Mouse (Mus musculus) erythroblast, embryonic 14.5 days (primary cell): ENCODE data around the gene Krt36. TPM values are rescaled to one million over a fixed set of nuclear protein-coding genes. Genes with fewer than 3 reads are reported as not detected.

ENCODE experiments used
- H3K27me3 ChIP-seq: 2 replicates; pipeline ENCODE4 v1.6.1; 2012; ENCODE audit warnings: inconsistent platforms; ENCODE audit not compliant: control insufficient read depth
- H3K36me3 ChIP-seq: 2 replicates; pipeline ENCODE4 v1.6.1; 2012; ENCODE audit warnings: mild to moderate bottlenecking, inconsistent platforms; ENCODE audit not compliant: control insufficient read depth
- H3K4me1 ChIP-seq: 2 replicates; pipeline ENCODE4 v1.6.1; 2012; ENCODE audit warnings: inconsistent platforms; ENCODE audit not compliant: control insufficient read depth
- H3K4me3 ChIP-seq: replicated peaks from 2 replicates; pipeline ENCODE3; 2012; ENCODE audit warnings: moderate library complexity, mild to moderate bottlenecking, inconsistent platforms
- H3K9me3 ChIP-seq: 2 replicates; pipeline ENCODE4 v1.6.1; 2012; ENCODE audit warnings: low read length, inconsistent platforms, mixed read lengths; ENCODE audit not compliant: control insufficient read depth
- GATA1 ChIP-seq: IDR thresholded peaks from 2 replicates; pipeline ENCODE4 v1.6.1; 2012; ENCODE audit warnings: low read length, inconsistent platforms, mixed read lengths
- TAL1 ChIP-seq: IDR thresholded peaks from 3 replicates; pipeline ENCODE4 v1.6.1; 2012; ENCODE audit warnings: low read length, inconsistent platforms, mixed read lengths
- polyA plus RNA-seq: library from polyadenylated mRNA; stranded (reverse); fragments of >175 nt; gene quantifications from 2 replicates; pipeline ENCODE4 v1.2.3, GENCODE M21; 2012

Gene Krt36
- not detected in 2 replicates for polyA plus RNA-seq

DNA sequence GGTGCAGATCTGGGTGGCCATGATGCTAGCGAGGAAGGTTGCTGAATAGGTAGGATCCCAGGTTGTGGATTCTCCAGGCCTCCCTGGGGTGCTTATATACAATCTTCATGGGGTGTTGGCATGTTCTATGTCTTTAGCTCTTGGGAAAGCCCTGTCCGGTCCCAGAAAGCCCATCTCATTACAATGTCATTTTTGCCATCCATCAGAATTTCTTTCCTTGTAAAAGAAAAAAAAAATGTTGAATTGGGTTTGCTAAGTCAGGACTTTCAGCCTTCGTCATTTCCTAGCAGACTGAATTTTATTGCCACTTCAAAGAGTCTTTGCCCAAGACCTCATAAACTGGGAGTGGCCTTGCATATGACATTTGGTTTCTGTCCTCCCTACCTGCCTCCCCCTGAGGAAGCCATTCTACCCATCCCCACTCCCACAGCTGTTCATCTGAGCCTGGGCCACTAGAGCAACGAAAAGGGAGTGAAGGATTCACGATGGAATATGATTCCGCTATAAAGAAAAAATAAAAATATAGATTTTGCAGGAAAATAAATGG lies at the start of gene Krt36:
Gene Krt36, minus strand, starts transcription at position 51 of the 547 bp plus-strand sequence.
- TF ChIP-seq TAL1 (no peak), GATA1 (no peak)
- H3K36me3 ChIP-seq: no peaks in the 10 kb centered on the region
- H3K4me3 ChIP-seq: no peak within 1 kb of the TSS
- no peaks in the 10 kb centered on the region for H3K27me3 ChIP-seq
- H3K9me3 ChIP-seq: no peaks in the 10 kb centered on the region
- no peaks in the 10 kb centered on the region for H3K4me1 ChIP-seq

DNA sequence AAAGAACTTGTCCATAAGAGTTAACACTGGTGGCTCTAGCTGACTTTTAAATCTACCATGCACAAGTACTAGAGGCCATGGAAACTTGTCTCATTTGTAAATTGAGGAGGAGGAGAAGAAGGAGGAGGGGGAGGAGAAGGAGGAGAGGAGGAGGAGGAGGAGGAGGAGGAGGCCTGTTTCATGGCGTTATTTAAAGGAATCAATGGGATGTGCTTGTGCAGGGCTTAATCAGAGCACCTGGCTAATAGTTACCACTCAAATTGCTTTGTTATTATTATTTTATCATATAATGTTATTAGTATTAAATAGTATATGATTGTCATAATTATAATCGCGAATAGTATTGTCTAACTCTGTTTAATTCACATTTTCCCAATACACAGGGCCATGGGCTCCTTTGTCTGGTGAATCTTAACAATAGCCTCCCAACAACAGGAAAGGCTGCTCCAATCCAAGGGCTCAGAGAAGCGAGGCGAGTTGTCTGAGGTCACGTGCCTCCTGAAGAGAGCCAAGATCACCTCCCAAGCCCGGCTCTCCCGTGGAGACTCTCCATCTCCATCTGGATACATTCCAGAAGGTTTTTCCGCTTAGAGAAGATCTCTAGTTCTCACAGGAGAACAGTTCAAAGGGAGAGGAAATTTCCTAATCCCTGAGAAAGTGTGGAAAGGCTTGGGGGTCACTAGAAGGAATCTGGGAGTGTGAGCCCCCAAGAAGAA lies 43.3 kb upstream of the Krt36 start, which contains the start of gene Krt19:
Gene Krt19, minus strand, starts transcription at position 51 of the 716 bp plus-strand sequence.
- TF ChIP-seq TAL1: no peak
- no peak for TF ChIP-seq GATA1
- no peaks in the 10 kb centered on the region for H3K9me3 ChIP-seq
- H3K27me3 ChIP-seq: peaks cover 26% of the 10 kb centered on the region
- H3K4me1 ChIP-seq: no peaks in the 10 kb centered on the region
- H3K36me3 ChIP-seq: no peaks in the 10 kb centered on the region
- no peak within 1 kb of the TSS for H3K4me3 ChIP-seq

DNA sequence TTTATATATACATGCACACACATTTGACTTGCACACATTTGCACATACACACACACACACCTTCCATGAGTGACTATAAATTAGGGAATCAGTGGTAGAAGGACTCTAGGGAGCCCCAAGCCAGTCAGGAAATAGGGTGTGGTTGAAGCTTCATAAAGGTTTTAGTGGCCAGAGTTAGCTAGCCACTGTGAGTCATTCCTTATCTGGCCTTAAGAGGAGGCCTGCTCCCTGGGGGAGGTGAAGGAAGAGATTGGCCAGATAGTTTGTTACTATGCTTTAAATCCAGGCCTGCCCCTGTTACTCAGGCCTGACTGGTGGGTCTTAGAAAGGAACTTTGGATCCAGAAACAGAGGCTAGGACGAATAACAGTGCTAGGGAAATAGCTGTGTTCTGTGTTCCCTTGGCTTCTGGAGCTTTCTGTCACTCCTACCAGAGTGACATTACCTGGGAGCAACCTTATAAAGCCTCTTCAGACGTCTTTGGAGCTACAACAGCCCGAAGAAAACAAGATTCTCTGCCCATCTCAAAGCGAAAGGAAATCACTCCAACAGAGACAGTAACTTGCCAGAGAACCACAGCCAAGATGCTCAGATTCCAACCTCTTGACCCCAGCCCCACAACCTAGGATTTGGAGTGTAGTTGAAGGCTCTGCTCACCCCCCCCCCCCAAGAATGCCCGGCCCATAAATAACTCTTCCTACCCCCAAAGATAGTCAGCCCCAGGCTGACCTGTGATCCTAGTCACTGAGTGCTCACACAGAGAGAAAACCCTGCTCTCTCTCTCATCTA lies 42.3 kb upstream of the Krt36 start:
- TF ChIP-seq TAL1 (no peak), GATA1 (no peak)

DNA sequence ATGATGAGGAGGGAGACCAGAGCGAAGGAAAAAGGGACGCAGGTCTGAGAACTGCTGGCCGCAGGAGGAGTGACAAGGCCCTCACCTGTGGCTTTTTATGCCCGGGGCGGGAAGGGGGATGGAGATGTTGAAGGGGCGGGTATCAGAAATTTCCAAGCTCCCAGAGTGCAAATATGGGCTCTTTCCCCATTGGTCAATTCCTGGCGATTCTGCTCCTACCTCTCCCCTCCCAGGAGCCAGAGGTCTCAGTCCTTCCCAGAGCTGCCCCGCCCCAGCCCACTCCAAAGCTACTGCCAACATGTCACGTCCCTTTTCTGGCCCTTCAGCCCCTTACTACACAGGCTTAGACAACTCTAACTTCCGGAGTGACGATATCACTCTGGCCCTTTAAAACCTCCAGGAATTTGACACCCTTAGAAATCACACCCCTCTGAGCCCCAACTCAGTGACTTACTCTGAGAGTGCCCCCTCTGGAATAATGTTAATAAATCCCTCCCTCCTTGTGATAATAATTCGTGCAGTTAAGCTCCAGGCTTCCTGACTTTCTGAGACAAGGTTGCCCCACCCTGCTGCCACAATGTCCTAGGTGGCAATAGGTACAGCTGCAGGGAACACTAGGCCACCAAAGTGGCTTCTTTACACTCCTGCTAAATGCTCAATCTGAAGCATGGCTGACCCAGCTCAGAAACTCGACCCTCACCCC lies 40.6 kb upstream of the Krt36 start:
- no peaks in the 10 kb centered on the region for H3K4me1 ChIP-seq
- peaks cover 26% of the 10 kb centered on the region for H3K27me3 ChIP-seq
- TF ChIP-seq GATA1 (no peak), TAL1 (no peak)
- no peaks in the 10 kb centered on the region for H3K9me3 ChIP-seq
- H3K4me3 ChIP-seq: no peak overlapping the region
- no peaks in the 10 kb centered on the region for H3K36me3 ChIP-seq

More for the DNA sequence above, 42.3 kb upstream of the Krt36 start:
- no peaks in the 10 kb centered on the region for H3K9me3 ChIP-seq
- H3K4me1 ChIP-seq: no peaks in the 10 kb centered on the region
- no peaks in the 10 kb centered on the region for H3K36me3 ChIP-seq
- peaks cover 26% of the 10 kb centered on the region for H3K27me3 ChIP-seq
- H3K4me3 ChIP-seq: no peak overlapping the region

DNA sequence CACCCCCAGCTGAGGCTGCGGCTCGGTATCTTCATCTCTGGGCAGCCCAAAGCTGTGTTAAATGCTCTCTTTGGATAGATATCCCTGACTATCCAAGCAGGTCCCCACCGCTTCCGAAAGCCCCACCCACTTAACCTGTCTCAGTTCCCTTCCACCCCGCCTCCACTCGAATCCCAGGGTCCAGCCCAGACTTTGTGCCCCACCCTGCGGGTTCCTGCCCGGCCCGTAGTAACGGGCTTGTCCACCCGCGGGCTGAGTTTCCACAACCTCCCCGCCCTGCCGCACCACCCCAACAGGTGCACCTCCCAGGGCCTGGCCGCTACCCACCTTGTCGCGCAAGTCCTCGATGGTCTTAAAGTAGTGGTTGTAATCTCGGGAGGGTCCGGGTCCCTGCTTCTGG lies 39.7 kb upstream of the Krt36 start:
- TF ChIP-seq TAL1 (no peak), GATA1 (no peak)
- Histone ChIP-seq H3K4me3 (no peak overlapping the region), H3K4me1 (no peaks in the 10 kb centered on the region), H3K9me3 (no peaks in the 10 kb centered on the region), H3K36me3 (no peaks in the 10 kb centered on the region), H3K27me3 (peaks cover 26% of the 10 kb centered on the region)

DNA sequence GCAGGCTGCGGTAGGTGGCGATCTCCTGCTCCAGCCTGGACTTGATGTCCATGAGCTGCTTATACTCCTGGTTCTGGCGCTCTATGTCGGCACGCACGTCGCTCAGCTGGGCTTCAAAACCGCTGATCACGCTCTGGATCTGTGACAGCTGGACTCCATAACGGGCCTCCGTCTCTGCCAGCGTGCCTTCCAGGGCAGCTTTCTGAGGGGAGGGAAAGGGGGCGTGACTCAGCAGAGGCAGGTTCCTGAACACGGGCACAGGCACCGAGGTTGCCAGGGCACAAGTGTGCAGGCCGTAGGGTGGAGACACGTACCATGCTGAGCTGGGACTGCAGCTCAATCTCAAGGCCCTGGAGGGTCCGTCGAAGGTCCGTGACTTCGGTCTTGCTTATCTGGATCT lies 35.5 kb upstream of the Krt36 start:
- H3K4me1 ChIP-seq: no peaks in the 10 kb centered on the region
- H3K9me3 ChIP-seq: no peaks in the 10 kb centered on the region
- no peak for TF ChIP-seq TAL1
- no peak for TF ChIP-seq GATA1
- no peak overlapping the region for H3K4me3 ChIP-seq
- no peaks in the 10 kb centered on the region for H3K36me3 ChIP-seq
- H3K27me3 ChIP-seq: peaks cover 17% of the 10 kb centered on the region

DNA sequence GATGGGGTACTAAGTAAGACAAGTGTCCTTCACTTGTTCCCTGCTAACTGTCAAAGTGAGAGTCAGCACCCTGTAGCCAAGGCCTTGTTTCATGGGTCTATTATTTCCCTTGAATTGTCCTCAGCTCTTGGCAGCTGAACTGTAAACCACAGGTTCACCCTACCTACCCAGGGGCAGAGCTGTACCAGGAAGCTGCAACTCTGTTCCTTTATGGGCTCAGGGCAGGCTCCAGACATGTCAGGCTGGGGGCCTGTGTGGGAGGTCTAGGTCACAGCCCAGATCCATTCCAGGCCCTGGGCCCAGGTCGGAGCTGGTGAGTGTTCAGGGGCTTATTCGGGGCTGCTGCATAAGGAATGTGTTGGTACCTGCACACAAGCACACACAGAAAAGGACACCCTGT lies 34.0 kb upstream of the Krt36 start:
- no peaks in the 10 kb centered on the region for H3K9me3 ChIP-seq
- H3K27me3 ChIP-seq: peaks cover 3% of the 10 kb centered on the region
- no peak for TF ChIP-seq TAL1
- TF ChIP-seq GATA1: no peak

DNA sequence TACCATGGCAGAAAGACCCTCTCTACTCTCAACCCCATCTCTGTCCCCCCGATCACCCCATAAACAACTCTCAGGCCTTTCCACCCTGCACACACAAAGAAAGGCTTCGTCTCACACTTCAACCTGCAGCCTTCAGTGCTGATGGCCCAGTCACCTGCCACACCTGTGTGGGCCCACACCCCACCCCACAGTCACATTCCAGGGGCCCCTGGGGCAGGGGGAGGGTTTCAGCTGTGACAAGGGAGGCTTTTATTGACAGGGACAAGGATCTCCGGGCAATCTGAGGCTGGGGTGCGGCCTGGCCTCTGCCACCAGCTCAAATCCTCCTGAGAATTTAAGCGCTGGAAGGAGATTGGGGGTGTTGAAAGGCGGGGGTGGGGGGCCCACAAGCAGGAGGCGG lies 33.4 kb upstream of the Krt36 start:
- no peaks in the 10 kb centered on the region for H3K9me3 ChIP-seq
- TF ChIP-seq GATA1: no peak
- no peak for TF ChIP-seq TAL1
- peaks cover 6% of the 10 kb centered on the region for H3K4me1 ChIP-seq
- no peak overlapping the region for H3K4me3 ChIP-seq
- H3K36me3 ChIP-seq: no peaks in the 10 kb centered on the region
- H3K27me3 ChIP-seq: no peaks in the 10 kb centered on the region; the same call in 1 of the 2 replicates

More for the DNA sequence above, 34.0 kb upstream of the Krt36 start:
- no peaks in the 10 kb centered on the region for H3K36me3 ChIP-seq
- H3K4me1 ChIP-seq: peaks cover under 1% of the 10 kb centered on the region; the same call in 1 of the 2 replicates
- H3K4me3 ChIP-seq: no peak overlapping the region

DNA sequence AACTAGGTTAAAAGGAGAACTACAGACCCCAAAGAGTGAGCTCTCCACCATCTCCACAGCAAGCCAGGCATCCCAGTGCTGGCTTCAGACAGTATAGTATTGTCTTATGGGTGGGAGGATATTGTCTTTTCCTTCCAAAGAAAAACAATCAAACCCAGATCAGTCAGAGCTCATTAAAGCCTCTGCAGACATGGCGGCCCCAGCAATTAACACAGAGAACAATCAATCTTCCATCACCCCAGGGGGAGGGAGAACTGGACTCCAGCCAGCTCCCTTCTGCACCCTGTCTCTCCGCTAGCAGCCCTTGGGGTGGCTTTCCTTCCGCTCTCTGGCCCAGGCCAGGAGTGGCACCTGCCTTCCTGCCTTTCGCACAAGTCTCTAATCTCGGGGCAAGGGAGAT lies 32.3 kb upstream of the Krt36 start:
- no peaks in the 10 kb centered on the region for H3K9me3 ChIP-seq
- no peak for TF ChIP-seq TAL1
- TF ChIP-seq GATA1: no peak
- peaks cover 12% of the 10 kb centered on the region for H3K4me1 ChIP-seq
- no peak overlapping the region for H3K4me3 ChIP-seq
- H3K27me3 ChIP-seq: no peaks in the 10 kb centered on the region
- no peaks in the 10 kb centered on the region for H3K36me3 ChIP-seq
